Mouse (Mus musculus): ENCODE data around the gene 4930453N24Rik. TPM values are rescaled to one million over a fixed set of nuclear protein-coding genes. Genes with fewer than 3 reads are reported as not detected.
A peak's percentile ranks its signal among the peaks of the same experiment; 100 is the strongest.

4930453N24Rik gene
- polyA plus RNA-seq, 1 experiment: 2.9 TPM

GRCm38 (mm10) chr16:64757666-64758400 is 13.1 kb downstream of the 4930453N24Rik start:
- DNase-seq (ENCODE audit: low read depth in 1 of 2, low spot score in 2 of 2): no peak
- 49% methylated on average over 7 of the region's 7 CpGs for WGBS
- TF ChIP-seq POLR2A (IDR thresholded peaks at IDR 0.05; ENCODE audit: low read depth, low read length) (no peak), CTCF (IDR thresholded peaks at IDR 0.05; ENCODE audit: extremely low read depth, insufficient read depth, insufficient read length, insufficient replicate concordance) (no peak)

GRCm38 (mm10) chr16:64756321-64756720 is 14.6 kb downstream of the 4930453N24Rik start:
- H3K27ac ChIP-seq (ENCODE audit: insufficient read depth, low read length): no peak overlapping the region
- H3K27me3 ChIP-seq (ENCODE audit: control insufficient read depth, insufficient read depth, low read length): no peaks in the 10 kb centered on the region
- no peak overlapping the region for H3K4me3 ChIP-seq (ENCODE audit: extremely low read depth, insufficient read depth, insufficient read length)
- no peaks in the 10 kb centered on the region for H3K36me3 ChIP-seq (ENCODE audit: control insufficient read depth, insufficient read depth, low read length)
- no peak for DNase-seq (ENCODE audit: low read depth in 1 of 2, low spot score in 2 of 2)
- WGBS: 36% methylated on average over 6 of the region's 6 CpGs
- peaks cover 4% of the 10 kb centered on the region; the same call in 1 of the 2 replicates for H3K4me1 ChIP-seq (ENCODE audit: control insufficient read depth, insufficient read depth, insufficient read length)
- TF ChIP-seq CTCF (IDR thresholded peaks at IDR 0.05; ENCODE audit: extremely low read depth, insufficient read depth, insufficient read length, insufficient replicate concordance) (no peak), POLR2A (IDR thresholded peaks at IDR 0.05; ENCODE audit: low read depth, low read length) (no peak)

More at GRCm38 (mm10) chr16:64757666-64758400, 13.1 kb downstream of the 4930453N24Rik start:
- Histone ChIP-seq H3K36me3 (ENCODE audit: control insufficient read depth, insufficient read depth, low read length) (no peaks in the 10 kb centered on the region), H3K27me3 (ENCODE audit: control insufficient read depth, insufficient read depth, low read length) (no peaks in the 10 kb centered on the region), H3K4me1 (ENCODE audit: control insufficient read depth, insufficient read depth, insufficient read length) (peaks cover 4% of the 10 kb centered on the region; the same call in 1 of the 2 replicates), H3K27ac (ENCODE audit: insufficient read depth, low read length) (peak overlapping the region; percentile 58), H3K4me3 (ENCODE audit: extremely low read depth, insufficient read depth, insufficient read length) (no peak overlapping the region)

- Histone ChIP-seq H3K27me3 (ENCODE audit: control insufficient read depth, insufficient read depth, low read length) (no peaks in the 10 kb centered on the region), H3K4me1 (ENCODE audit: control insufficient read depth, insufficient read depth, insufficient read length) (peaks cover 2% of the 10 kb centered on the region; the same call in 1 of the 2 replicates), H3K36me3 (ENCODE audit: control insufficient read depth, insufficient read depth, low read length) (no peaks in the 10 kb centered on the region), H3K27ac (ENCODE audit: insufficient read depth, low read length) (no peak overlapping the region), H3K4me3 (ENCODE audit: extremely low read depth, insufficient read depth, insufficient read length) (no peak overlapping the region)
- 44% methylated on average over 3 of the region's 3 CpGs for WGBS
- DNase-seq (ENCODE audit: low read depth in 1 of 2, low spot score in 2 of 2): no peak
- peak; percentile 27; the same call in 1 of the 2 replicates for TF ChIP-seq CTCF (IDR thresholded peaks at IDR 0.05; ENCODE audit: extremely low read depth, insufficient read depth, insufficient read length, insufficient replicate concordance)
- no peak for TF ChIP-seq POLR2A (IDR thresholded peaks at IDR 0.05; ENCODE audit: low read depth, low read length)
These were observed 16.2 kb downstream of the 4930453N24Rik start for GRCm38 (mm10) chr16:64754743-64755139.

- Histone ChIP-seq H3K27me3 (ENCODE audit: control insufficient read depth, insufficient read depth, low read length) (no peaks in the 10 kb centered on the region), H3K36me3 (ENCODE audit: control insufficient read depth, insufficient read depth, low read length) (no peaks in the 10 kb centered on the region), H3K4me3 (ENCODE audit: extremely low read depth, insufficient read depth, insufficient read length) (no peak overlapping the region), H3K4me1 (ENCODE audit: control insufficient read depth, insufficient read depth, insufficient read length) (no peaks in the 10 kb centered on the region), H3K27ac (ENCODE audit: insufficient read depth, low read length) (no peak overlapping the region)
- DNase-seq (ENCODE audit: low read depth in 1 of 2, low spot score in 2 of 2): no peak
- TF ChIP-seq CTCF (IDR thresholded peaks at IDR 0.05; ENCODE audit: extremely low read depth, insufficient read depth, insufficient read length, insufficient replicate concordance) (no peak), POLR2A (IDR thresholded peaks at IDR 0.05; ENCODE audit: low read depth, low read length) (no peak)
- WGBS: 66% methylated on average over 3 of the region's 3 CpGs
These were observed 16.8 kb downstream of the 4930453N24Rik start for GRCm38 (mm10) chr16:64753990-64754742.

- 12% methylated on average over 10 of the region's 10 CpGs for WGBS
- H3K36me3 ChIP-seq (ENCODE audit: control insufficient read depth, insufficient read depth, low read length): no peaks in the 10 kb centered on the region
- peak in 1 of 2 experiments; percentile 51 for DNase-seq (ENCODE audit: low read depth in 1 of 2, low spot score in 2 of 2)
- TF ChIP-seq POLR2A (IDR thresholded peaks at IDR 0.05; ENCODE audit: low read depth, low read length) (no peak), CTCF (IDR thresholded peaks at IDR 0.05; ENCODE audit: extremely low read depth, insufficient read depth, insufficient read length, insufficient replicate concordance) (peak; percentile 71; the same call in 1 of the 2 replicates)
- H3K4me3 ChIP-seq (ENCODE audit: extremely low read depth, insufficient read depth, insufficient read length): no peak overlapping the region
- no peaks in the 10 kb centered on the region for H3K27me3 ChIP-seq (ENCODE audit: control insufficient read depth, insufficient read depth, low read length)
- H3K27ac ChIP-seq (ENCODE audit: insufficient read depth, low read length): no peak overlapping the region
- H3K4me1 ChIP-seq (ENCODE audit: control insufficient read depth, insufficient read depth, insufficient read length): no peaks in the 10 kb centered on the region
These were observed 22.7 kb downstream of the 4930453N24Rik start for GRCm38 (mm10) chr16:64748237-64748636.

GRCm38 (mm10) chr16:64745089-64745488 is 25.9 kb downstream of the 4930453N24Rik start:
- no peak for DNase-seq (ENCODE audit: low read depth in 1 of 2, low spot score in 2 of 2)
- no peak overlapping the region for H3K4me3 ChIP-seq (ENCODE audit: extremely low read depth, insufficient read depth, insufficient read length)
- no peaks in the 10 kb centered on the region for H3K4me1 ChIP-seq (ENCODE audit: control insufficient read depth, insufficient read depth, insufficient read length)
- no peaks in the 10 kb centered on the region for H3K36me3 ChIP-seq (ENCODE audit: control insufficient read depth, insufficient read depth, low read length)
- TF ChIP-seq CTCF (IDR thresholded peaks at IDR 0.05; ENCODE audit: extremely low read depth, insufficient read depth, insufficient read length, insufficient replicate concordance): no peak
- no peak for TF ChIP-seq POLR2A (IDR thresholded peaks at IDR 0.05; ENCODE audit: low read depth, low read length)
- H3K27ac ChIP-seq (ENCODE audit: insufficient read depth, low read length): no peak overlapping the region
- H3K27me3 ChIP-seq (ENCODE audit: control insufficient read depth, insufficient read depth, low read length): no peaks in the 10 kb centered on the region
- 13% methylated on average over 4 of the region's 4 CpGs for WGBS
